Mouse (Mus musculus) left cerebral cortex, adult 2 months (tissue): ENCODE data around the gene Slc24a3. TPM values are rescaled to one million over a fixed set of nuclear protein-coding genes. Genes with fewer than 3 reads are reported as not detected.

ENCODE experiments used
- DNase-seq, 2 experiments: peaks; one replicate each; pipeline ENCODE4 v3.0.0; 2021 to 2022; ENCODE audit warnings: low spot score in 2 of 2, mixed read lengths in 1 of 2; ENCODE audit errors: extremely low spot score in 1 of 2
- H3K27ac ChIP-seq: fragments of 200-600 bp; 2 replicates; pipeline ENCODE4 v1.8.1; 2022
- H3K4me3 ChIP-seq: fragments of 200-600 bp; 2 replicates; pipeline ENCODE4 v1.8.1; 2022
- CTCF ChIP-seq: fragments of 200-600 bp; IDR thresholded peaks from 2 replicates; pipeline ENCODE4 v1.8.1; 2022; ENCODE audit warnings: antibody characterized with exemption, mild to moderate bottlenecking, moderate library complexity
- intact Hi-C: fragments of 180-260 bp; cut with DNase I; formaldehyde crosslinking; loops from one replicate; pipeline ENCODE4 v1.15.1; 2025
- total RNA-seq, 2 experiments: library from RNA; stranded (reverse); gene quantifications; 2 replicates each; pipeline ENCODE4 v1.2.3; 2021

The Slc24a3 gene
- total RNA-seq, 2 experiments from 2014 or later: 108 to 113 TPM

DNA sequence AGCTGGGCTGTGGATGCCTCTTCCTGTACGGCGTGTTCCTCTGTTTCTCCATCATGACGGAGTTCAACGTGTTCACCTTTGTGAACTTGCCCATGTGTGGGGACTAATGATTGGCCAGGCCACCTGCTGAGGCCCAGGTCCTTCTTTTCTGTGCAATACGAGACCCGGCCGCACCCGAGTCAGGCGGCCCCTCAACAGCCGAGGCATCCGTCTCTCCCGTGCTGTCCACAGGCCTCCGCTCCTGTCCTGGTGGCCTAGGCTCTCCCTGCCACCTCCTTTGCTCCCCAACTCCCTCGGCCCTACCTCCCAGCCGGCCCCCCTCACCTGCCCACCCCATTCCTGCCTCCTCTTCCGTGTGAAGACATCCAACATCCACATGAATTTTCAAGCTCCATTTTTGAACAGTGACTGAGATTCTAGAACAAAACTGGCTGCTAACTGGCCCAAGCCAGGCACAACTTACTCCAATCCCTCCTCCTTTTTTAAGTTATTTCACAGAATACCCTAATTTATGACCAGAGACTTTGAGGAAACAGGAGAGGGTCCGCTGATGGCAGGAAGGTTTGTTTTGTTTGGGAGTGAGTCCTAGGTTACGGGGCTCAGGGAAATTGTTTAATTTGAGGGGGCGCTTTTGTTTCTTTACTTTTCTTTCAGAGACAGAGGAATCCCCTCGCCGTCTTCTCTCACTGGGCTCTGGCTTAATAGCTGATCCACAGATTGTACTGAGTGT lies 472.9 kb downstream of the Slc24a3 start:
- H3K4me3 ChIP-seq: no peak overlapping the region
- no peak for TF ChIP-seq CTCF
- H3K27ac ChIP-seq: no peak overlapping the region
- DNase-seq: no peak
- intact Hi-C loops: no loop called here

DNA sequence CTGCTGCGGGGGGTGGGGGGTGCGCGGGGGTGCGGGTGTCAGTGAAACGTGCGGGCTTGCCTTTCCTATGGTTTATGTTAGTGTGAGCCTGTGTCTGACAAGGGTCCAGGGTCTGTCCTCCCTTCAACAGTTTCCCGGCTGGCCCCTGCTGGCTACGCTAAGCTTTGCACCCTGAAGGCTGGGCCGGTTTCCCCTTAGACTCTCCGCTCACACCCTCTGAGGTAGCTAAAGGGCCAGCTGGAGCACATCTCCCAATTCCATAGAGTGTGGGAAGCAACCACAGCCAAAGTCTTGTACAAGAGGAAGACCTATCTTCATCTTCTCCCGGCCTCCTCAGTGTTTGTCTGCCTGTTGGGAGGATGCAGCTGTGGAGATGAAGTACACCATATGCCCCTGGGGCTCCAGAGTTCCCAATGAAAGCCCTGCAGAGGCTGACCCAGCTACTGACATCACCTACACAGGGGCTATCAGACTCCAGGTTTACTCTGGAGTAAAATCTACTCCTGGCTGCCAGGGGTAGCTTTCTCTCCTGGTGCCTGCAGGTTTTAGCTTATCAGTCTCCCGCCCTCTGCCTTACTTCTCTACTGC lies 487.9 kb downstream of the Slc24a3 start:
- intact Hi-C loops: no loop called here
- TF ChIP-seq CTCF: no peak
- DNase-seq: no peak
- Histone ChIP-seq H3K4me3 (no peak overlapping the region), H3K27ac (no peak overlapping the region)

DNA sequence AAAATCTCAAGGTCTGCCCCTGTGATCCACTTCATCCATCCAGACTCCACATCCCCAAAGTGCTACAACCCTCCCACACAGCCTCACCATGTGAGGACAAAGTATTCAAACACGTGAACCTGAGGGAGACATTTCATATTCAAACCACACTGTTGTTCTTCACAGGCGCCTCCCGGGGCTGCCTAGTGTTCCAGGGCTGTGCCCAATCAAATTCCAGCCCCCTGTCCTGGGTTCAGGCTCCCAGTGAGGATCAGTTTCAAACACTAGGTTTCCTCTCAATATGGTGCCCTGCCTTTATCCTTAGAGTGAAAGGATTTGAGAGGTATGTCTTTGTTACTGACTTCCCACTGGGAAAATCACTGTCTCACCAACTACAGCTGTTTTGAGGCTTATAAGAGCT lies 488.6 kb downstream of the Slc24a3 start:
- DNase-seq: no peak
- Histone ChIP-seq H3K4me3 (no peak overlapping the region), H3K27ac (no peak overlapping the region)
- intact Hi-C loops: no loop called here
- no peak for TF ChIP-seq CTCF

DNA sequence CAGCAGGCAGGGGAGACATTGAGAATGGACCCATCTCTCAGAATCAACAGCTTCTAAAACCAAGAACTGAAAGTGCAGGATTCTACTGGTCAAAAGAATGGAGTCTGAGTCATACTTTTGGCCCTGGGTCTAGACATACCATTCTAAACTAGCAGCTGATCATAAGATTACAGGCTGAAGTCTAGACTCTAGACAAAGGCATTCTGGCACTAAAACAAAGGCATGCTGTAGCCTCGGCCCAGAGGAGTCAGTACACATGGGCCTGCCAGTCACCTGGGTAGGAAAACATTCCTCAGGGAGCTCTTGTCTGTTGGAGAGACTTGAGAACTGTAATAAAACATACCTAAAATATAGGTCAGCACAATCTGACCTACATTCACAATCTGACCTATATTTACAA lies 489.2 kb downstream of the Slc24a3 start:
- DNase-seq: no peak
- intact Hi-C loops: no loop called here
- TF ChIP-seq CTCF: no peak

DNA sequence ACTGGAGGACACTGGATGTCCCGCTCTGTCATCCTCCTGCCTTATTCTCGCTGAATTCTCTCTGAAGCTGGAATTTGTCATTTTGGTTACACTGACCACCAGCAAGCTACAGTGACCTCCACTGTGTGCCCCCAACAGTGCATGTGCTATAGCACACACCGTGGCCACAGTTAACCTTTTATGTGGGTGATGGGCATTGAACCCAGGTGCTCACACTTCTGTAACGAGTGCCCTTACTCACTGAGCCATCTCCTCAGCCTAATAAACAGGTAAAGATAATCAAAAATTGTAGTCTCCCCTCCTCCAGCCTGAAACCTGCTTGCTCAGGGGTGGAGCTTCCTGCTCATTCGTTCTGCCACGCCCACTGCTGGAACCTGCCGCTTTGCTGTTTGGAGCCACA lies 493.7 kb downstream of the Slc24a3 start:
- no peak for TF ChIP-seq CTCF
- intact Hi-C loops: no loop called here
- no peak for DNase-seq

More for the DNA sequence above, 489.2 kb downstream of the Slc24a3 start:
- Histone ChIP-seq H3K4me3 (no peak overlapping the region), H3K27ac (no peak overlapping the region)

DNA sequence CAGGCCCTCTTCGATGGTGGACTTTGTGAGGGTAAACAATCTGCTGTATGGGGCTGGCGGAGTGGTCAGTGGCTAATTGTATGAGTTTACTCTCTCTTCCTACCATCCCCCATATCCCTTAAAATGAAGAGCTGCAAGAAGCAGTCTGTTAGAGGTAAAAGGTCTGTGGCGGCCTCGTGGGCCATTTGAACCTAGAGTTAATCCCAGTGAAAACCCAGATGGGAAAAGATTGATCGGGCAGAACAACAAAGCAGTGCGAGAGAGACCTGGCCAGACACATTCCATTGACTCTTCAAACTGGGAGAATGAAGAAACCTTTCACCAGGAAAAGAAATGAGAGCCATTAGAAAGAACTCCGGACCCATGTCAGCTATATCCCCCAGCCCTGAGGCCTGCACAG lies 496.3 kb downstream of the Slc24a3 start:
- intact Hi-C loops: no loop called here
- Histone ChIP-seq H3K27ac (no peak overlapping the region), H3K4me3 (no peak overlapping the region)
- no peak for TF ChIP-seq CTCF
- no peak for DNase-seq

More for the DNA sequence above, 493.7 kb downstream of the Slc24a3 start:
- no peak overlapping the region for H3K4me3 ChIP-seq
- H3K27ac ChIP-seq: no peak overlapping the region

DNA sequence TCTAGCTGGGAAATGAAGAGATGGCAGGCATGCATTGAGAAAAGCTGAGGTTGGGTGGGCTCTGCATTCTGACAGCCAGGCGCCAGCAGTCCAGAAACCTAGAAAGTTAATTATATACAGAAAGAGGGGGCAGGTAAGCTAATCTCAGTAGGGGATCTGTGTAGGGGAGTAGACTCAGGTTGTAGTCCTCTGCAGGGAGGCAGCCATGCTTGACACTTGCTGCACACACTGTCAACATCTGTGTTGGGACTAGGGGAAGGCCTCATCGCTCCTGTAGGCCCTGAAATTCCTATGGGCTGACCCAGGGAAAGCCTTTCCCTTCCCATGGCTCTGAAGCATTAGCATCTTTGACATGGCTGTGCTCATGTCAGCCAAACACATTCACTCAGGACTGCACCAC lies 496.8 kb downstream of the Slc24a3 start:
- intact Hi-C loops: no loop called here

DNA sequence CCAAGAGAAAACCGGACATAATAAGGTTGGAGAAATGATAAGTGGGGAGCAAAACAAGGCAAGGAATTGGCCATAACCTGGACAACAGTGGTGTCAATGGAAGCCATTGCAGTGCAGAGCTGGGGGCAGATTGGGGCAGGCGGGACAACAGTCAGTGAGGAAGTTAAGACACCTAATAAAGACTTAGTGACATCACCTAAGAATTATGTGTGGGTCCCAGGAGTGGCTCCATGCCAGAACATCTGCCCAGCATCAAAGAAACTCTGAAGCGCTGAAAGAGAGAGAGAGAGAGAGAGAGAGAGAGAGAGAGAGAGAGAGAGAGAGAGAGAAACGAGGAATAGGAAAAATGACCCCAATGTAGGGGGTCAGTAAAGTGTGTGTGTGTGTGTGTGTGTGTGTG lies 500.6 kb downstream of the Slc24a3 start:
- no peak for TF ChIP-seq CTCF
- no peak overlapping the region for H3K4me3 ChIP-seq
- no peak for DNase-seq
- H3K27ac ChIP-seq: no peak overlapping the region
- intact Hi-C loops: no loop called here

More for the DNA sequence above, 496.8 kb downstream of the Slc24a3 start:
- H3K27ac ChIP-seq: no peak overlapping the region
- no peak for TF ChIP-seq CTCF
- no peak for DNase-seq
- no peak overlapping the region for H3K4me3 ChIP-seq

DNA sequence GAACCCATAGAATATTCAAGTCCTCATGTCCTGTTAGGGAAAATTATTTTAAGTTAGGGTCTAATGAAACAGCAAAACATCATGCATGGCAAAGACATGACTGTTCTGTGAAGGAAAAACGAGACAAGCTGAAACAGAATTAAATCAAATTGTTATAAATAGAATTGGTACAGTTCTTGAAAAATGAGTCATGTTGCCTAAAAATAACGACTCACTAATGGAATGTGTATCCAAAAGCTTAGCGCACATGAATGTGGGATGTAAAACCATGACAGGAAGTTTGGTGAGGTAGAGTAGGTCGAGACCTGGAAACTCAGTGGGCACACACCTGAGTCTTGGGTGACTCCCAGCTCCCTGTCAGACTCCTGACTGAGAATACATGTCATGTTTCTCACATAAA lies 502.6 kb downstream of the Slc24a3 start:
- no peak for DNase-seq
- TF ChIP-seq CTCF: no peak
- no peak overlapping the region for H3K27ac ChIP-seq
- intact Hi-C loops: no loop called here
- H3K4me3 ChIP-seq: no peak overlapping the region

DNA sequence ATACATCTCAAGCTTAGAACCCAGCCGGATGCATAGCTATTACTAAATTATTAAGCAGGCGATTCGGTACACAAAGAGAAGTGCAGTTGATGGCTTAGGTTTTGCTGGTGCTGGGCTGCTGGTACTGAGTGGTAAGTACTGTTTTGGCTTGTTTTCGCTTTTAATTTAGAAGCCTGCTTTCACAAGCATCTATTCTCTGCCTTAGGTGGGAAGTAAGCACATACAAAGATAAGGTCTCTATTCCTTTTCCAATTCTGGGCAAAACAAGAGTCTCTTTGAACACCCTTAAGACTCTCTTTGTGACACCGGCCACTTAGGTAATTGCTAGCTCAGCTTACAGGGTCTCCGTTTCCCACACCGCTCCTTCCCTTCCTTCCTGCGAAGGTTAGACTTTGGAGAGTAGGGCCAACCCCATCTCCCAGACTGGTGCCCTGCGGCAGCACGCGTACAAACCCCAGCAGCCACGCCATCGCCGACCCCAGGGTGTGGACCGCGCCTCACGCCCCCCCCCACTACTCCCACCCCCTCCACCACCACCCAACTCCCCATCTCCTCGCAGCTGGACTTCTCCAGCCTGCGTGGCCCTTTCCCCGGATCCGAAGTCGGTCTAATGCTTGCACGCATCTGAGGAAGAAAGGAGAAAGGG lies 507.1 kb downstream of the Slc24a3 start:
- intact Hi-C loops: no loop called here
- no peak for DNase-seq
- no peak overlapping the region for H3K27ac ChIP-seq

DNA sequence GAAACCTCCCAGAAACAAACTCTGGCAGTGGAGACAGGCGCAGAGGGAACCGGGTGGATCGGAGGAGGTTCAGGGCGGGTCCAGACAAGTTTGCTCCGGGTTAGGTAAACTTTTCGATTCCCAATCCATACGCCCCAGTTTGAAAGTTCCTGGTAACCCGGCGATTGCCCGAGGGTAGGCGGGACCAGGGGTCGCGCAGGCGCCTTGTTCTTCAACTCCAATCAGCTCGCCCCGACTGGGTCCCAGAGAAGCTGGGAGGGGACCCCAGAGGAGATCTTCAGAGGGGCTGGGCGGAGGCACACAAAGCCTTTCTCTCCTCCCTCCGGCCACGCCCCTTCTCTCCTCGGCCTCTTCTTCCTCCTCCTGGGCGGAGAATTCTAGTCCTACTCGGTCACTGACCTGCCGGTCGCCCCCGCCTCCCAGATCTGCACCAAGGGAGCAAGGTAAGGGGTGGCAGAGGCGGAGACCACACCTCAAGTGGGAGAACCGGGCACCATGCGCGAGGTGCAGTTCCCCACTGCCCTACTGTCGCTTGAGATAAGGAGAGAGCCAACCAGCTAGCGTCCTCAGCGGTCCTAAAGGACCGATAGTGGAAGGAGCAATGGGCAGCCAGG lies 507.7 kb downstream of the Slc24a3 start, which contains the start of gene Rin2:
Gene Rin2, plus strand, starts transcription at position 74 of the 614 bp plus-strand sequence.
- no peak for TF ChIP-seq CTCF
- Histone ChIP-seq H3K27ac (peak within 1 kb of the TSS; percentile 41), H3K4me3 (peak within 1 kb of the TSS; percentile 56)
- intact Hi-C loops: no loop called here
- peak; percentile 22 to 28 for DNase-seq

More for the DNA sequence above, 507.1 kb downstream of the Slc24a3 start:
- H3K4me3 ChIP-seq: peak overlapping the region; percentile 56
- TF ChIP-seq CTCF: no peak
